In genomic region chr4:154916662-154917061, GRCm38 (mm10) we compare ENCODE assay signal across 1 mouse cellular context.
TF ChIP-seq lines count a peak whose summit lies in the region.

No protein-coding gene starts in this region.

TF ChIP-seq in MEL, 35 proteins besides CTCF, POLR2A, EP300 and RAD21:
- no peak for TF ChIP-seq ETS1 (IDR thresholded peaks at IDR 0.05; ENCODE audit: low read depth, low read length)
- no peak for TF ChIP-seq HCFC1 (IDR thresholded peaks at IDR 0.05; ENCODE audit: low read depth, low read length)
- peak; percentile 63; the same call in 1 of the 2 replicates for TF ChIP-seq TBP (IDR thresholded peaks at IDR 0.05; ENCODE audit: low read depth, low read length)
- no peak for TF ChIP-seq CHD1 (IDR thresholded peaks at IDR 0.05; ENCODE audit: low read depth, low read length)
